Mouse (Mus musculus) hindbrain, embryonic 14.5 days (tissue): ENCODE measurements around the gene Ccnf. TPM values are rescaled to one million over a fixed set of nuclear protein-coding genes. Genes with fewer than 3 reads are reported as not detected.

Experiments used
- ATAC-seq: fragments of 200-750 bp; cut with Nextera tagmentation; 2 replicates; pipeline ENCODE4 v1.8.0; 2017; ENCODE audit warnings: moderate number of reproducible peaks, mild to moderate bottlenecking, moderate TSS enrichment, moderate library complexity; ENCODE audit not compliant: low FRiP score
- DNase-seq: peaks from one replicate; pipeline ENCODE4 v3.0.0-alpha.2; 2015; ENCODE audit warnings: low spot score
- H3K27ac ChIP-seq: fragments of 300-500 bp; sonication (generic); 2 replicates; pipeline ENCODE4 v1.5.1; 2014; ENCODE audit warnings: mild to moderate bottlenecking, moderate library complexity
- H3K27me3 ChIP-seq: fragments of 300-500 bp; sonication (generic); 2 replicates; pipeline ENCODE4 v1.6.1; 2014; ENCODE audit warnings: mild to moderate bottlenecking, low read length, mixed read lengths; ENCODE audit not compliant: control insufficient read depth, insufficient read depth
- H3K36me3 ChIP-seq: fragments of 300-500 bp; sonication (generic); replicated peaks from 2 replicates; pipeline ENCODE4 v1.6.1; 2014; ENCODE audit not compliant: control insufficient read depth, insufficient read depth
- H3K4me1 ChIP-seq: fragments of 300-500 bp; sonication (generic); replicated peaks from 2 replicates; pipeline ENCODE4 v1.6.1; 2014; ENCODE audit warnings: antibody characterized with exemption, low read length, mixed read lengths; ENCODE audit not compliant: control insufficient read depth, insufficient read depth
- H3K4me2 ChIP-seq: fragments of 300-500 bp; sonication (generic); replicated peaks from 2 replicates; pipeline ENCODE4 v1.6.1; 2014; ENCODE audit warnings: mild to moderate bottlenecking, moderate library complexity
- H3K4me3 ChIP-seq: fragments of 300-500 bp; sonication (generic); replicated peaks from 2 replicates; pipeline ENCODE4 v1.5.1; 2014; ENCODE audit warnings: mild to moderate bottlenecking, low read length
- H3K9ac ChIP-seq: fragments of 300-500 bp; sonication (generic); 2 replicates; pipeline ENCODE4 v1.6.1; 2014
- H3K9me3 ChIP-seq: fragments of 300-500 bp; sonication (generic); 2 replicates; pipeline ENCODE4 v1.6.1; 2016; ENCODE audit warnings: low read length; ENCODE audit not compliant: control insufficient read depth
- WGBS: fragments of 180-500 bp; shearing (Covaris S2); extraction: QIAGEN DNeasy Blood & Tissue Kit; methylation state at CpG from one replicate; pipeline ENCODE4 v1.1.7; 2014; 5-methylcytosine and 5-hydroxymethylcytosine counted together
- polyA plus RNA-seq: library from polyadenylated mRNA; unstranded; fragments of >200 nt; fragmentation: Nextera tagmentation; extraction: Ambion mirVana; gene quantifications from 2 replicates; pipeline ENCODE4 v1.2.1, GENCODE M21; 2014

Gene Ccnf
- polyA plus RNA-seq, 1 experiment from 2014 or later: 11.8 TPM

- DNase-seq: no peak
- Histone ChIP-seq H3K4me3 (no peak overlapping the region), H3K27me3 (no peaks in the 10 kb centered on the region), H3K27ac (no peak overlapping the region), H3K36me3 (peaks cover 80% of the 10 kb centered on the region), H3K4me1 (no peaks in the 10 kb centered on the region), H3K4me2 (no peak overlapping the region), H3K9me3 (no peaks in the 10 kb centered on the region), H3K9ac (no peak overlapping the region)
- ATAC-seq: no peak
- WGBS: 100% methylated on average over 1 of the region's 1 CpGs
Measured at GRCm38 (mm10) chr17:24236479-24236878, 14.8 kb downstream of the Ccnf start.

GRCm38 (mm10) chr17:24227941-24228340 is 23.3 kb downstream of the Ccnf start:
- no peak overlapping the region for H3K4me2 ChIP-seq
- H3K27me3 ChIP-seq: no peaks in the 10 kb centered on the region
- no peaks in the 10 kb centered on the region for H3K4me1 ChIP-seq
- no peak overlapping the region for H3K27ac ChIP-seq
- WGBS: 91% methylated on average over 7 of the region's 7 CpGs
- no peaks in the 10 kb centered on the region for H3K9me3 ChIP-seq
- ATAC-seq (no peak), DNase-seq (no peak)
- H3K36me3 ChIP-seq: peaks cover 58% of the 10 kb centered on the region
- H3K4me3 ChIP-seq: no peak overlapping the region
- no peak overlapping the region for H3K9ac ChIP-seq

GRCm38 (mm10) chr17:24226721-24227120 is 24.6 kb downstream of the Ccnf start:
- 95% methylated on average over 8 of the region's 8 CpGs for WGBS
- Histone ChIP-seq H3K9me3 (no peaks in the 10 kb centered on the region), H3K4me2 (no peak overlapping the region), H3K27me3 (no peaks in the 10 kb centered on the region), H3K27ac (no peak overlapping the region), H3K9ac (no peak overlapping the region), H3K4me3 (no peak overlapping the region), H3K4me1 (no peaks in the 10 kb centered on the region), H3K36me3 (peaks cover 56% of the 10 kb centered on the region)
- DNase-seq (no peak), ATAC-seq (no peak)

GRCm38 (mm10) chr17:24225851-24226250 is 25.4 kb downstream of the Ccnf start:
- Histone ChIP-seq H3K4me1 (0 out of 2 replicates have a peak, but pooled peaks cover 3% of the 10 kb centered on the region), H3K9me3 (no peaks in the 10 kb centered on the region), H3K27ac (no peak overlapping the region), H3K4me2 (no peak overlapping the region), H3K36me3 (peaks cover 50% of the 10 kb centered on the region), H3K9ac (no peak overlapping the region), H3K27me3 (no peaks in the 10 kb centered on the region), H3K4me3 (no peak overlapping the region)
- ATAC-seq (no peak), DNase-seq (no peak)
- 96% methylated on average over 5 of the region's 5 CpGs for WGBS

- no peak for DNase-seq
- Histone ChIP-seq H3K4me2 (no peak overlapping the region), H3K27ac (no peak overlapping the region), H3K4me3 (no peak overlapping the region), H3K9ac (no peak overlapping the region), H3K36me3 (peaks cover 40% of the 10 kb centered on the region), H3K9me3 (no peaks in the 10 kb centered on the region), H3K4me1 (peaks cover 7% of the 10 kb centered on the region), H3K27me3 (no peaks in the 10 kb centered on the region)
- ATAC-seq: no peak
- WGBS: 96% methylated on average over 10 of the region's 10 CpGs
Measured at GRCm38 (mm10) chr17:24224741-24225140, 26.5 kb downstream of the Ccnf start.

GRCm38 (mm10) chr17:24223513-24223912 is 27.8 kb downstream of the Ccnf start:
- no peaks in the 10 kb centered on the region for H3K27me3 ChIP-seq
- WGBS: 91% methylated on average over 5 of the region's 5 CpGs
- no peak for DNase-seq
- peaks cover 11% of the 10 kb centered on the region for H3K4me1 ChIP-seq
- peaks cover 32% of the 10 kb centered on the region for H3K36me3 ChIP-seq
- no peak overlapping the region for H3K4me2 ChIP-seq
- H3K27ac ChIP-seq: no peak overlapping the region
- no peak overlapping the region for H3K4me3 ChIP-seq
- no peak for ATAC-seq
- H3K9me3 ChIP-seq: no peaks in the 10 kb centered on the region
- no peak overlapping the region for H3K9ac ChIP-seq

GRCm38 (mm10) chr17:24222653-24223052 is 28.6 kb downstream of the Ccnf start:
- 83% methylated on average over 6 of the region's 6 CpGs for WGBS
- peaks cover 34% of the 10 kb centered on the region for H3K36me3 ChIP-seq
- H3K9ac ChIP-seq: no peak overlapping the region

GRCm38 (mm10) chr17:24220435-24221411 is 30.6 kb downstream of the Ccnf start, which contains the start of gene Tedc2:
Gene Tedc2, minus strand, starts transcription at chr17:24220851.
- H3K9ac ChIP-seq: peak within 1 kb of the TSS; percentile 76
- H3K27me3 ChIP-seq: no peaks in the 10 kb centered on the region
- H3K27ac ChIP-seq: peak within 1 kb of the TSS; percentile 30; the same call in 1 of the 2 replicates
- H3K4me2 ChIP-seq: peak within 1 kb of the TSS; percentile 78
- peak within 1 kb of the TSS; percentile 68 for H3K4me3 ChIP-seq
- WGBS: 6% methylated on average over 41 of the region's 41 CpGs
- peak; percentile 89 for DNase-seq
- H3K4me1 ChIP-seq: peaks cover 11% of the 10 kb centered on the region
- peaks cover 41% of the 10 kb centered on the region for H3K36me3 ChIP-seq
- peak; percentile 93 for ATAC-seq
- H3K9me3 ChIP-seq: no peaks in the 10 kb centered on the region

More at GRCm38 (mm10) chr17:24222653-24223052, 28.6 kb downstream of the Ccnf start:
- no peak for DNase-seq
- no peaks in the 10 kb centered on the region for H3K27me3 ChIP-seq
- H3K4me3 ChIP-seq: no peak overlapping the region
- no peak overlapping the region for H3K27ac ChIP-seq
- H3K4me1 ChIP-seq: peaks cover 11% of the 10 kb centered on the region
- H3K4me2 ChIP-seq: no peak overlapping the region
- ATAC-seq: no peak
- H3K9me3 ChIP-seq: no peaks in the 10 kb centered on the region

GRCm38 (mm10) chr17:24216836-24217235 is 34.4 kb downstream of the Ccnf start:
- Histone ChIP-seq H3K4me2 (no peak overlapping the region), H3K36me3 (peaks cover 30% of the 10 kb centered on the region), H3K4me1 (peaks cover 13% of the 10 kb centered on the region), H3K4me3 (no peak overlapping the region), H3K27ac (no peak overlapping the region), H3K9ac (no peak overlapping the region), H3K27me3 (no peaks in the 10 kb centered on the region), H3K9me3 (no peaks in the 10 kb centered on the region)
- 66% methylated on average over 4 of the region's 4 CpGs for WGBS
- DNase-seq (no peak), ATAC-seq (no peak)
